Mouse (Mus musculus) kidney, postnatal 10 days (tissue): Measurements from ENCODE around the gene Igll1.
"Not testable (repeated sequence)": the region's sequence is repeated elsewhere in the genome, so short reads cannot be mapped to it uniquely, and the experiment has no call there.

Experiments
- DNase-seq: peaks from one replicate; pipeline ENCODE4 v3.0.0; 2021; ENCODE audit warnings: mixed read lengths

The Igll1 gene

DNA sequence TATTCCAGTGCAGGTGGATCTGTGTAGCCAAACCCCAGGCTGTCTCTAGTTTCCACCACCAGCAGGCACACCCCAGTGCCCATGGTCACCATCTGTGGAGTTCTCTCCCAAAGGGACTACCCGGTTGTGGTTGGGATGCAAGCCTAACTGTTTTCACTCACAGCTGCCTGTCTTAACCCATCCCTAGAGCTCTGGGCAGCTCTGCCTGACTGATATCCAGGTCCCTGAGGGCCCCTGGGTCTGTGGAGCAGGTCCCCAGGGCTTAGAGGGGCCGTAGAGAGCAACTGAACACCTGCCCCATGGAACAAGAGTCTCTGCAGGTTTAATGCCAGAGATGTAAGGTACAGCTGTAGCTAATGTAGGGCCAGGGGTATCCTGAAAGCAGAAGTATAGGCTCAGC, at the start of gene Igll1:
Gene Igll1 (minus strand): TSS at position 8 of the 400 bp plus-strand sequence.
- no peak for DNase-seq

DNA sequence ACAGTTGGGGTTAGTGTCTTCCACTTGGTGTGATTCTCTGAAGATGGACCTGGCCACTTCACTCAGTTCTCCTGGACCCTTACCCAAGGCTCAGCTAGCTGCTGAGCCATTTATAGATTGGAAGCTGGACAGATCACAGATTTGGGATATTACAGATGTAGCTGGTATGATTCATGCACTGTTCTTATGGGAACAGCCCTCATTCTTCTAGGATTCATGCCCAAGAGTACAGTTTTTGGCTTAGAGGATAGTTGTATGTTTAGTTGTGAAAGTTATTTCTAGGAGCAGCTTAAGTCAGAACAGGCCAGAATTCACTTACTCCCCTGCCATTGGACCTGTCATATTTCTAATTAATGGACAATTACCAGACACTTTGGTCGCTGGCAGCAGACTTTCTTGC, 49.7 kb upstream of the Igll1 start:
- no peak for DNase-seq

DNA sequence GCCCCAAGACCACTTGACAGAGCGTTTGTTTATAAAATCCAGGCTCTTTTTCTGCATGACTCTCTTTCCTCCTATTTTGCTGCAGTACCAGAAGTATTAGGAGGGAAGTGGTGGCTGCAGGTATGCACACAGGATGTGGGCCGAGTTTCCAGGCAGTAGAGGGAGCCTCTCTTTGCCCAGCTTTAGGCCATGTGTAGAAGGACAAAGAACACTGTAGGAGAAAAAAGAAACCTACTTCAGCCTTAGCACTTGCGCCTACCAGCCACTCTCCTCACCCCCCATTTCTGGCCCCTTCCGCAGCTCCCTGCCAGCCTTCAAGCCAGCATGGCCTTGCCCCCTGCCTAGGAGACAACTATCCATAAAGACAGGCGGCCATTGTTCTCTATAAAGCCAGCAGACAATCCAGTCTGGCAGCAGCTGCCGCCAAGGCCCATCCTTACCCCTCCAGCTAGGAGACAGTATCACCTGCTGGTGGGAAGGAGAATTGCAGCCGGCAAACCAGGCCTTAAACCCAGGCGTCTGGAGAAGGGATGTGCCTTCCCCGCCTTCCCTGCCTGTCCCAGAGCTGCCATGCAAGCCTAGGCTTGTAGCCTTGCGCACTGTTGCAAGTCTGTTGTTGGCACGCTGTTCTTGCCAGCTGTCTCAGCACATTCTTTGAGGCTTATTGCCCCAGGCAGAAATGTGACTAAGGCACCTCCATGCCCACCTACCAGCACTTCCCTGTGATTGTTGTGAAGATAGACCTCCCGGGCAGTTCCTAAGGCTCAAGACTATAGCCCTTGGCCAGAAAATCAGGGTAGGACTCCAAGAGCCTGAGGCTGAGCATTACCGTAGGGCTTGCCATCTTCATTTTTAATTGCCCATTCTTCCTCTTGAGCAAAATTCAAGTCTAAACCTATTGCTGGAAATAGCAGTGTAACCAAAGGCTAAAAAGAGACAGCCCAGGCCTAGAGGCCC, 48.1 kb upstream of the Igll1 start:
- peak; percentile 85 for DNase-seq

DNA sequence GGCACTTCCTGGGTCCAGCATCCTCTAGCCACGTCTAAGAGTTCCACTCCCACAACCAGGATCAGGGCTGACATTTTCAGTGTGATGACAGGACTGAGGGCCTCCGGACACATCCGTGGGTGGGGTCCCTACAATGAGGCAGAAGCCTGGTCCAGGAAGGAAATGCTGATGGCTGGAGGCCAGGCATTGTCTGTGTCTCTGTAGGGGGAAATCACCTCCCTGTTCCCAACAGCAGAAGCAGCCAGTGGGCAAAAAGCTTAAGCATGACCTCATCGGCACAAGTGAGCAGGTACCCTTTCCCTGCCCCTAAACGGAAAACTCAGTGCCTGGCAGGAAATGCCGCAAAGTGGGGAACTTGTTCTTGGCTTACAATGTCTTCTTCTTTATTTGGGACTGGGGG, 44.0 kb upstream of the Igll1 start:
- peak; percentile 86 for DNase-seq

DNA sequence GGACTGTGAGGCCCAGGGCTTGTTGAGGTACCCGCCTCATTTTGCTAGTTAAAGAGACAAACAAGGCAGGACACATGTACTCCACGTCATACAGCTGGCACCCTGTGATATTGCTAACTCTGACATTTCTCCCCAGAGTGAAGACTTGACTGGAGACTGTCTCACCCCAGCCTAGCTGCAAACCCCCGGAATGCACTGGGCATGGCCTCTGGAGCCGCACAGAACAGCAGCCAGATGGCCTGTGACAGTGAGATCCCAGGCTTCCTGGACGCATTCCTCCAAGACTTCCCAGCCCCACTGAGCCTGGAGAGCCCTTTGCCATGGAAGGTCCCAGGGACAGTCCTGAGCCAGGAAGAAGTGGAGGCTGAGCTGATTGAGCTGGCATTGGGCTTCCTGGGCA, 39.4 kb upstream of the Igll1 start:
- no peak for DNase-seq

DNA sequence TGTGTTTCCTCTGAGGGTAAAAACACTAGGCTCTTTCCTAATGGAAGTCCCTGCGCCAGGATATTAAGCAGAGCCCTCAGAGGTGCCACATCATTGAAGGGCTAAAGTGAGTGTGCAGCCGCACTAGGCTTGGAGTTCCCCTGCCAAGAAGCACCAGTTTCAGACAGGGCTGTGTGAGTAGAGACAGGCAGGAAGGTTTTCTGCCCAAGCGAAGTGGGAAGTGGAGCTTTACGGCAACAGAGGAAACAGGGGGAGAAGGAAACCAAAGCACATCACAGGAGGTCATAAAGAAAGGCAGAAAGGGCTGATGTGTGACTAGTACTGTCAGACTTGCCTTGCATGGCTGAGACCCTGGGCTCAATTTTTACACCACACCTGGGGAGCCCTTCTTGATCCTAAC, 38.5 kb upstream of the Igll1 start:
- no peak for DNase-seq

DNA sequence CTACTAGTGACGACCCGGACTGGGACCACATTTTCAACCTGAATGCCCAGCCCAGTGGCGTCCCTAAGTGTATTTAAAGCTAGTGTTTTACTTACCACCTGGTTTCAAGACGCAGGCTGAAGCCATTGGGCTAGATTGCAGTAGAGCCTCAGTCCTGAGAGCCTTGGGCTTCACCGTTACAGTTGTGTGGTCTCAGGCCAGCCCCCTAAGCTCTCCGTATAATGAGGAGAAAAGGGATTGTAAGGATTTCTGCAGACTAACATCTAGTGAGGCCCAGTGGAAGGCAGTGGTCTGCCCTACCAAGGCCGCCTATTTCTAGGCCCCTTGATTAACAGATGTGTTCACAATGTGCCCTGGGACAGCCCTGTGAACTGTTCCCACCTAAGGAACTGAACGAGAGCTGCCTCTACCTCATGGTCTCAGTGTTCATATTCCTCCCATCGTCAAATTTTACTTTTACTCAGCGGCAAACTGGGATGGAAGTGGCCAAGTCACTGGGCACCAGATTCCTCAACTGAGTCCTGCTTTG, 33.3 kb upstream of the Igll1 start:
- DNase-seq: no peak

DNA sequence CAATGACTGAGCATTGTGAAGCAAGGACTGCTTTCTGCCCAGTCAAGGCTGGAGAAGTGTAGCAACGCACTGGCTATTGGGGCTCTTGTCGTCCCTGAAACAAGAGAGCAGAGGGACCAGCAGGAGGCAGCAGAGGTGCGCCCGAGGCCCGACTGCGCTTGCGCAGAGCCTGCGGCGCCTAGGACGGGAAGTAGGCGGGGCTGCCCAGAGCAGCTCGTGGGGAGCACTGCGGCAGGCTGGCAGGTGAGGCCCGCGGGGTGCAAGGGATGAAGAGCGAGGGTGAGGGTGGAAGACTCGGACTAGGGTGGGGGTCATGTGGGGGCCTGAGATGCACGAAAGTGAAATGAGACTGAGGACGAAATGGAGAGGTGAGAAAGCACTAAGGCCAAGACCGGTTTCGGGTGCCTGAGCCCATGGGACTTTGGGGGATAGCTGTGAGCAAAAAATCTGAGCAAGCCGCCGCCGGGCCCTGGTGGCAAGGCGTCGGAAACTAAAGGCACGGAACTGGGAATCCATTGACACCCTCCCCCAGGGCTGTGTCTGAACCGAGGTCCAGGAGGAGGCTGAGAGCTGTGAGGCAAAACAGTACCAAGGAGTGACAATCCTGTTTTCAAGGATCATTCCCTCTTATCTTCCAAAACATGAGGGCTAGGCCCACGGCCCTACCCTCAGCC, 32.7 kb upstream of the Igll1 start, which contains the start of gene Ppm1f:
Gene Ppm1f (plus strand): TSS at position 88 of the 674 bp plus-strand sequence.
- DNase-seq: peak; percentile 96

DNA sequence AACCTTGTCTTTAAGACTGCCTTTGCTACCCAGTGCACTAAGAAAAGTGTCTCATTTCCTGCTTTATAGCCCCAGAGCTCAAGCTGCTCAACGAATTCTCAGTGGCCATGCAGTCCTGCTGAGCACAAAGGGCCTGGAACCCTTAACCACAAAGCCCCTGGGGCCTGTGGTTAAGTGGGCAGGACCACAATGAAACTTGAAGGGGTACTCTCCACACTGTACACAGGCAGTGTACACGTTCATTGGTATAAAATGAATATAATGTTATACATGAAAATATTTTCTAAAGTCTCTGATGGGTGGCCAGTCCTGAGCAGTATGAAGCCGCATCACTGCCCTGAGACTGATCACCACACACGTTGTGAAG, 32.2 kb upstream of the Igll1 start:
- DNase-seq: no peak

DNA sequence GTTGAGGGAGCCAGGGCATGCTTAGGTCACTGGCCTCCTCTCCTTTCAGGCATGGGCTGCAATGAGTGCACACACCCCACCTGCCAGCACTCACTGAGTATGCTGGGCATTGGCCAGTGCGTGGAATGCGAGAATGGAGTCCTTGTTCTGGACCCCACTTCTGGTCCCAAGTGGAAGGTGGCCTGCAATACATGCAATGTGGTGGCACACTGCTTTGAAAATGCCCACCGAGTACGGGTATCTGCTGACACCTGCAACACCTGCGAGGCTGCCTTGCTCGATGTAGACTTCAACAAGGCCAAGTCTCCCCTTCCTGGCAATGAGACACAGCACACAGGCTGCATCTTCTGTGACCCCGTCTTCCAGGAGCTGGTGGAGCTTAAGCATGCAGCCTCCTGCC, 28.6 kb upstream of the Igll1 start:
- no peak for DNase-seq

DNA sequence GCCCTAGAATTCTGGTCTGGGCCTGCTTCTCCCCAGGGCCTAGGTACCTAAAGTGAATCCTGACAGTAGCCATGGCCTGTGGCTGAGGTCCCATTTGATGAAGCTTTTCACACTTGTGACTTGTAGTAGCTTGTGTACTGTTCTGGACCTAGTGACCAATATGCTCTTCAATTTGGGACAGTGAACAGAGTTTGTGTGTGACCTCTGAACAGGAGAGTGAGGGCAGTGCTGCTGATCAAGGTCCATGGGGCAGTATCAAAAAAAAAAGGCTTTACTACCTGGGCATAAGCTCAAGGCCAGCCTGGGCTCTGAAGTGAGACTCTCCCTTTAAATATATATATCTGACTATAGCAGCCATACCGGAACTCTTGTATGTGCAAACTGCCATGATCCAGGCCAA, 24.6 kb upstream of the Igll1 start:
- no peak for DNase-seq

DNA sequence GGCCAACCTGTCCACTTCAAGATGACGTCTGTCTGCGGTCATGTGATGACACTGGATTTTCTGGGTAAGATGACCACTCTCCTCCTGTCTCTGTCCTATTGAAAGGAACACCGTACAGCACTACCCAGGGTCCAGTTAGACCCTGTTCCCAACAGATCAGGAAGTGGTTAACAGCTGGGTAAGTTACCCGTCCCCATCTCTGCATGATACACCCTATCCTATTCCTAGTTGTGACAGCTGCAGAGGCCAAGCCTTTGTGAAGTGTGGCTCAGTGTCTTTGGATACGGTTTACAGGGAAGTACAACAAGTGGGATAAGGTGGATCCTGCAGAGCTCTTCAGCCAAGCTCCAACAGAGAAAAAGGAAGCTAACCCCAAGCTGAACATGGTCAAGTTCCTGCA, 15.2 kb upstream of the Igll1 start:
- DNase-seq: no peak

DNA sequence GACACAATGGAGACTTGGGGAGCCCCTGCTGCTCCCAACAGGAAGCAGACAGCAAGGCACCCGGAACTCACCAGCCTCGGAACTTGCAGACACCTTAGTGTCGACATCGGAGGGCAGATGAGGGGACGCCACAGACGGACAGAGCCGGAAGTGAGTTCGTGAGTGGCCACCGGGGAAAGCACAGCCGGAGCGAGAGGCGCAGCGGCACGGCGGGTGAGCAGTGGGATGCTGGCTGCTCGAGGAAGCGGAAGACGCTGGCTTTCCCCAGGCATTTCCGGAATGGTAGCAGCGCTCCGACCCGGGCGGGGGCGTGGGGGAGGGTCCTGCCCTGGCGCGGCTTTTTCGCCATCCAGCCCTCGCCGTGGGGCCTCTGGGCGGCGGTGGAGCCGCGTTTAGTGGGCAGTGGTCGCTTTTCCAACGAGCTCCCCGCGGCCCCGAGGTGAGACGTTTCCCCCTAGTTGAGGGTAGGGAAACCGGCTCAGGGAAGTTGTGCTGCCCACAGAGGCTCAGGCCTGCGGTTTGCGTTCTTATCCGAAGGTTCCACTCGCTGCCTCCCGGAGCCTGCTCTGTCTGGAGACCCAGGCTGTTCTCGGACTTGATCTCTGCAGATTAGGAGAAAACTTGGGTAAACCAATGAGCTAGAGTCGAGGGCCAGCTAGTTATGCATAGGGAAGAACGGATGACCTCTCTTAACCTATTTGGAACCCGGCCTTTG, 7.0 kb upstream of the Igll1 start, which contains the start of the genes Top3b and Vpreb1:
Gene Top3b (plus strand): TSS at position 120 of the 715 bp plus-strand sequence.
Gene Vpreb1 (minus strand): TSS at position 227 of the 715 bp plus-strand sequence.
- peak; percentile 93 for DNase-seq

DNA sequence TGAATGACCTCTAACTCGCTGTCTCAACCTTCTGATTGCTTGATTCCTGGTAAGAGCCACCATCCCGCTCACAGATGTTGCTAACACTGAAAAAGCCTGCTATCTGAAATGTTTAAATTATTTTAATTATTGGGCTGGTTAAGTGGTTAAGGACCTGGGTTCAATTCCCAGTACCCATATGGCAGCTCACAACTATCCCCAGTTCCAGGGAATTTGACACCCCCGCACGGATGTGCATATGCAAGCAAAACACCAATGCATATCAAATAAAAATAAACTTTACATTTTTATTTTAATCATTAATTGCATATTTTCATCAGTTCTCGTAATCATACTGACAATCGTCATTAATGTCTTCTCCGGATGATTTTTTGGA, 6.4 kb upstream of the Igll1 start:
- DNase-seq: peak; percentile 15

DNA sequence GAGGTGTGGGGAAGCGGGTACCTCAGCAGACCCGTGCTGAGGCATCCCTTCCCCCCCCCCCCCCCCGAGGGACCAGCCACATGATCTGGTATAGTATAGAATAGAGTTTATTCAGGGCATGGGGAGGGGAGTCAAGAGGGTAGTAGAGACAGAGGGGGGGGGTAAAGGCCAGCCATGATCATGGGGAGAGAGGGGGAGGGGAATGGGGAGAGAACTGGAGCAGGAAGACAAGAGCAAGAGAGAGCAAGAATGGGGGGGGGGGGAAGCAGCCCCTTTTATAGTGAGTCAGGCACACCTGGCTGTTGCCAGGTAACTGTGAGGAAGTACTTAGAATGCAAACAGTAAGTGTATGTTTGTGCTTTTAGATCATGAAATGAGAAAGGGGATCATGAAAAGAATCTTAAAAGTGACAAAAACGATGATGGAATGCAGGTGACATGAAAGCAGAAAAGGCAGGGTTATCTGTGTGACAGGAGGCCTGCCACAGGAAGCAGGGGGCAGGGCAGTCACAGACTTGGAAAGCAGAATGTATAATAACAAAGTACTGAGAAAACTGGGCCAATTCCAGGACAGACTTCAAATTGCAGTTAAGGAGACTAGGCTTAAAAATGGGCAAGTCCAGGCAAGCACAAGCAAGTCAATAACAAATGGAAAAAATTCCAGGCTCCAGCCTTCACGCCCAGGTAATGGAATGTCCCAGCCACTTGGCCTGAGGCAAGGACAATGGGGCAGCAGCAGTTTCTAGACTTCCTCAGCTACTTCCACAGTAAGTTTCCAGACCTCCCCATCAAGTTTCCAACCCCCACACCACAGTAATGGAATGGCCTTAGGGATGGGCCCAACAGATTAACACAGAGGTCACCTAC, 2.1 kb upstream of the Igll1 start:
- DNase-seq: peak; percentile 65

DNA sequence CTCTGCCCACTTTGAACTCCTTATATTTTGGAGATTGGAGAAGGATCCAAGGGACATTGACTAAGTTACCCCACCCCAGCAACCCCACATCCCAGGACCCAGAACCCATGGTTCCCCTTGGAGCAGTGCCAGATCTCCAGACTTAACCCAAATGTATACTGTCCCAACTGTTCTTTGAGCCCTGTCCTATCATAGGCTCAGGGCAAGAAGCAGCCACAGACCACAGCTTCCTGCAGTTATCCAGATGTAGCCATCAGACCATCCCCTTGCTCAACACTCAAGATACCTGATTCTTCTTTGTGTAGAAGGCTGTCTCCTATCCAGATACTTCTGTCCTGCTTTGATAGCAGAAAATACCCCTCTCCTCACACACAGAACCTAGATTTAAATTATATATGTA, 1.4 kb upstream of the Igll1 start:
- no peak for DNase-seq

DNA sequence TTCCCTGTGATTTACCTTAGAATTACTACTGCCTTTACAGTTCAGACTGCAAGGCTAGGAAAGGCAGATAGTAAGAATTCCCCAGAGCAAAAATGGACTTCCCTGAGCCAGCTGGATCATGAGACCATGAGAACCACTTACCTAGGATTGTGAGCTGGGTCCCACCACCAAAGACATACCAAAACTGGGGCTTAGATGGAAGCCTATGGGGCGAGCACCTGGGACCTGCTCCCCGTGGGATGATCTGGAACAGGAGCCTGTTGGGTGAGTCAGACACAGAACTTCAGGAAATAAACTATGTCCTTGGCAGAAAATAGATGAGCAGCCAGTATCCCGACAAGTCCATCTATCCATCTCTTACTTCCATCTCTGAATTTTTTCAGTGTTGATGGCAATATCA, 1.5 kb downstream of the Igll1 start:
- no peak for DNase-seq

DNA sequence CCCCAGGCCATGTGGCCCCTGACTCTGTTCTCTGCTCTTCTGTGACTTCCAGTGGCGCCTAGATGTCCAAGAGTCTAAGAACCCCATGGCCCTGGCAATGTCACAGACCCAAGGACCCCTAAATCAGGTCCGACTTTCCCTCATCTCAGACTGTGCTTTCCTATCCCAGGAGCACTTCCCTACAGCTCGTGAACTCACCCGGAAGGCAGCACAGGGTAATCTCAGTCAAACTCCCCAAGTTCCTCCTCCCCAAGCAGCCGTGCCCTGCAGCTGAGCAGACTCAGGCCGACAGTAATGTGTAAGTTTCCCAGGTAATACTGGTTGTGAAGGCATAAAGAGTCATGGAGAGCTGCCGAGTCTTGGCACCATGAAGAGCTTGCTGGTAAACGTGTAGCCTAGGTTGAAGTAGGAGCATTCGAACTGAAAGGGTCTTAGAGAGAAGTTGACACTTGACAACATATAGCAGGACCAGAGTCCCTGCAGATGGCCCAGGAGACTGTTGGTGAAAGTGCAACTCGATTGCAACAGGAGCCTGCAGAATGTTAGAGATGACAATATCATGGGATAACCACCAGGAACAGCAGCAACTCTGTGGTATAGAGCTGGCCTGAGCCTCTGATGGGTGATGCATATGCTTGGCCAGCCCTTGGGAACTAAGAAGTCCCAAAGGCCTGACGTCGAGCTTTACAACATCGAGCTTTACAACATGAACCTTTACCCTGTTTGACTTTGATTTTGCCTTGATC, 6.9 kb downstream of the Igll1 start:
- no peak for DNase-seq

DNA sequence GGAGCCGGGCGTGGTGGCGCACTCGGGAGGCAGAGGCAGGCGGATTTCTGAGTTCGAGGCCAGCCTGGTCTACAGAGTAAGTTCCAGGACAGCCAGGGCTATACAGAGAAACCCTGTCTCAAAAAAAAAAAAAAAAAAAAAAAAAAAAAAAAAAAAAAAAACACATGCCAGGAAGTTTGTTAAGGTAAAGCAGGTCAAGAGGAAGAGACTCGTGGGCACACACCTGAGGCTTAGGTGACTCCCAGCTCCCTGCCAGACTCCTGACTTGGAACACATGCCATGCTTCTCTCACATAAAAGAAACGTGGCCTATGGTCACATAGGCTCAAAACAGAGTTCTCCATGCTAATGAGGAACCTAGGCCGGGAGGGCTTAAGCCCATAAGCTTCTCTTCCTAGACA, 7.7 kb downstream of the Igll1 start:
- DNase-seq: not testable (repeated sequence)

DNA sequence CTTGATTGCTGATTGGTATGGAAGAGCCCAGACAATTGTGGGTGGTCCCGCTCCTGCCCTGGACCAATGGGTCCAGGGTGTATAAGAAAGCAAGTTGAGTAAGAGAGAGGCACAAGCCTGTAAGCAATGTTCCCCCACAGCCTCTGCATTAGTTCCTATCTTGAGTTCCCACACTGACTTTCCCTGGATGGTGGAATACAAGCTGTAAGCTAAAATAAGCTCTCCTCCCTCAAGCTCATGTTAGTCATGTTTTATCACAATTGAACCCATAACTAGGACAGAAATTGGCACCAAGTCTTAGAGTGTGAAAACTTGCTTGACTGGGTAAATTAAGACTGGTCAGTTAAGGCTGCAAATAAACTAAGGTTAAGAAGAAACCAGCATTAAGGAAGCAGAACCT, 8.2 kb downstream of the Igll1 start:
- DNase-seq: no peak

DNA sequence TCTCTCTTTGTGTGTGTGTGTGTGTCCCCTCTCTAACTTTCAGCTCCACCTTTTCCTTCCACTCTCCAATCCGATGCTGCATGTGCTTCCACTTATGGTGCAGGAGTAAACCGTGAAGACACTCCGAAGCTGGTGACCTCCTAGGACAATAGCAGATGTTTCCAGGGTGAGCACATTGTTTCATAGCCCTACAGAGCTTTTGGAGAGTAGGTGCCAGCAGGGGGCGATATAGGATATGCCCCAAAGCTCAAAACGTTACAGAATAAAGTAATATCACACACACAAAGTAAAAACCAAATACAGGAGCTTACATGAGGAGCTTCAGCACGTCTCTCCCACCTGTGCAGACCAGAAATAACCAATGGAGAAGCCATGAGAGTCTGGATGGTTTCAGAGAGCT, 8.9 kb downstream of the Igll1 start:
- DNase-seq: peak; percentile 80
